Mouse (Mus musculus): ENCODE measurements around the gene Fads1. TPM values are rescaled to one million over a fixed set of nuclear protein-coding genes. Genes with fewer than 3 reads are reported as not detected.

Fads1 gene
- polyA plus RNA-seq (2012; fragmentation: generic; extraction: Trizol), result 10 to 100 TPM; 44.4 to 85.1 TPM

GRCm38 (mm10) chr19:10182670-10183298 lies at the start of gene Fads1:
Gene Fads1 (plus strand): TSS chr19:10182888.

GRCm38 (mm10) chr19:10203848-10204615 lies 21.3 kb downstream of the Fads1 start, which contains the start of the genes Tmem258 and Fen1:
Gene Tmem258 (plus strand): TSS chr19:10204014.
Gene Fen1 (minus strand): TSS chr19:10204169.

GRCm38 (mm10) chr19:10240654-10241305 lies 58.1 kb downstream of the Fads1 start, which contains the start of gene Myrf:
Gene Myrf (minus strand): TSS chr19:10240748.

Other genes with a start within 250 kb of the Fads1 start
- 1,000 to 10,000 TPM; 7,725 to 8,931 TPM for gene Fth1, start 202.3 kb upstream of the Fads1 start, polyA plus RNA-seq (2012; fragmentation: generic; extraction: Trizol)
- under 1 TPM in 1 of 2 experiments, not detected in 1; 0.05 TPM for gene Best1, start 181.3 kb upstream of the Fads1 start, polyA plus RNA-seq (2012; fragmentation: generic; extraction: Trizol)
- gene Rab3il1, start 181.2 kb upstream of the Fads1 start, polyA plus RNA-seq (2012; fragmentation: generic; extraction: Trizol), result 10 to 100 TPM in 1 of 2 experiments, 1 to 10 TPM in 1; 3.3 to 37.4 TPM
- 100 to 1,000 TPM in 1 of 2 experiments, 10 to 100 TPM in 1; 78.0 to 135 TPM for gene Fads3, start 141.3 kb upstream of the Fads1 start, polyA plus RNA-seq (2012; fragmentation: generic; extraction: Trizol)
- gene Fads2, start 81.1 kb upstream of the Fads1 start, polyA plus RNA-seq (2012; fragmentation: generic; extraction: Trizol), result 10 to 100 TPM; 76.1 to 84.0 TPM
- gene Tmem258, start 21.1 kb downstream of the Fads1 start, polyA plus RNA-seq (2012; fragmentation: generic; extraction: Trizol), result 100 to 1,000 TPM; 442 to 477 TPM
- 10 to 100 TPM; 20.1 to 48.2 TPM for gene Fen1, start 21.3 kb downstream of the Fads1 start, polyA plus RNA-seq (2012; fragmentation: generic; extraction: Trizol)
- under 1 TPM; under 0.01 to 0.06 TPM for gene Myrf, start 57.9 kb downstream of the Fads1 start, polyA plus RNA-seq (2012; fragmentation: generic; extraction: Trizol)
- gene Dagla, start 122.0 kb downstream of the Fads1 start, polyA plus RNA-seq (2012; fragmentation: generic; extraction: Trizol), result 1 to 10 TPM; 2.1 to 5.2 TPM
- under 1 TPM; 0.02 to 0.12 TPM for gene Syt7, start 206.2 kb downstream of the Fads1 start, polyA plus RNA-seq (2012; fragmentation: generic; extraction: Trizol)

Measured in C3H10T1/2 (cell line).